Mouse (Mus musculus) urinary bladder, adult 2 months (tissue): ENCODE data around the gene Slc7a8. TPM values are rescaled to one million over a fixed set of nuclear protein-coding genes. Genes with fewer than 3 reads are reported as not detected.
A peak's percentile ranks its signal among the peaks of the same experiment; 100 is the strongest.

ENCODE experiments used
- DNase-seq: peaks from one replicate; pipeline ENCODE4 v3.0.0; 2022; ENCODE audit warnings: low spot score
- polyA plus RNA-seq: library from polyadenylated mRNA; depleted of rRNA; stranded (reverse); fragments of >200 nt; gene quantifications from 2 replicates; pipeline ENCODE4 v1.2.3, GENCODE M21; 2012; rRNA removed

Slc7a8 gene
- polyA plus RNA-seq, 1 experiment, result 20.0 TPM

GRCm38 (mm10) chr14:54701298-54701697 lies 80.4 kb downstream of the Slc7a8 start:
- DNase-seq, result peak; percentile 55

- no peak for DNase-seq
Observed at GRCm38 (mm10) chr14:54699586-54699985, 82.2 kb downstream of the Slc7a8 start.

- DNase-seq, result no peak
Observed at GRCm38 (mm10) chr14:54698733-54699132, 83.0 kb downstream of the Slc7a8 start, which contains the start of gene Gm29776. Gm29776 (minus strand) TSS chr14:54698833.

- no peak for DNase-seq
Observed at GRCm38 (mm10) chr14:54696752-54697151, 85.0 kb downstream of the Slc7a8 start.

- no peak for DNase-seq
Observed at GRCm38 (mm10) chr14:54695042-54695441, 86.7 kb downstream of the Slc7a8 start.

GRCm38 (mm10) chr14:54687251-54687650 lies 94.5 kb downstream of the Slc7a8 start:
- no peak for DNase-seq

- peak; percentile 100 for DNase-seq
Observed at GRCm38 (mm10) chr14:54686522-54687143, 95.1 kb downstream of the Slc7a8 start, which contains the start of gene Acin1. Acin1 (minus strand) TSS chr14:54686931.

GRCm38 (mm10) chr14:54686063-54686521 lies 95.7 kb downstream of the Slc7a8 start, which contains the start of gene 1700123O20Rik:
1700123O20Rik (plus strand) TSS chr14:54686216.
- DNase-seq, result no peak

GRCm38 (mm10) chr14:54685471-54685870 lies 96.3 kb downstream of the Slc7a8 start:
- no peak for DNase-seq

- no peak for DNase-seq
Observed at GRCm38 (mm10) chr14:54682396-54682795, 99.3 kb downstream of the Slc7a8 start.

GRCm38 (mm10) chr14:54678657-54679304 lies 103.0 kb downstream of the Slc7a8 start:
- DNase-seq, result no peak

GRCm38 (mm10) chr14:54676290-54676689 lies 105.5 kb downstream of the Slc7a8 start:
- DNase-seq, result no peak

GRCm38 (mm10) chr14:54674317-54674716 lies 107.4 kb downstream of the Slc7a8 start:
- DNase-seq, result no peak

Other genes with a start within 250 kb of the Slc7a8 start
- gene Haus4, start 227.3 kb downstream of the Slc7a8 start, polyA plus RNA-seq, result 14.1 and 14.2 TPM in 2 replicates
- 38.5 and 43.1 TPM in 2 replicates for gene Ajuba, start 204.4 kb downstream of the Slc7a8 start, polyA plus RNA-seq
- gene 4931414P19Rik, start 176.0 kb downstream of the Slc7a8 start, polyA plus RNA-seq, result 9.0 and 9.4 TPM in 2 replicates
- 146 and 179 TPM in 2 replicates for gene Psmb5, start 163.9 kb downstream of the Slc7a8 start, polyA plus RNA-seq
- gene Psmb11, start 160.5 kb downstream of the Slc7a8 start, polyA plus RNA-seq, result not detected in 2 replicates
- gene Gm17606, start 141.0 kb downstream of the Slc7a8 start, polyA plus RNA-seq, result not detected in 2 replicates
- 1.5 and 1.6 TPM in 2 replicates for gene Cdh24, start 140.6 kb downstream of the Slc7a8 start, polyA plus RNA-seq
- gene 1700123O20Rik, start 95.7 kb downstream of the Slc7a8 start, polyA plus RNA-seq, result 55.7 and 64.4 TPM in 2 replicates
- gene Acin1, start 95.0 kb downstream of the Slc7a8 start, polyA plus RNA-seq, result 129 and 169 TPM in 2 replicates
- 0.06 and 0.14 TPM in 2 replicates for gene Gm29776, start 83.1 kb downstream of the Slc7a8 start, polyA plus RNA-seq
- gene Cebpe, start 69.8 kb downstream of the Slc7a8 start, polyA plus RNA-seq, result 0.40 and 0.47 TPM in 2 replicates
- 0.06 and 0.08 TPM in 2 replicates for gene Rnf212b, start 32.2 kb upstream of the Slc7a8 start, polyA plus RNA-seq
- gene Homez, start 89.0 kb upstream of the Slc7a8 start, polyA plus RNA-seq, result 5.0 and 6.4 TPM in 2 replicates
- 9.4 and 13.5 TPM in 2 replicates for gene Ppp1r3e, start 95.6 kb upstream of the Slc7a8 start, polyA plus RNA-seq
- 63.7 and 76.7 TPM in 2 replicates for gene Bcl2l2, start 101.4 kb upstream of the Slc7a8 start, polyA plus RNA-seq
- gene Gm20521, start 101.5 kb upstream of the Slc7a8 start, polyA plus RNA-seq, result 0.28 and 0.40 TPM in 2 replicates
- 278 and 430 TPM in 2 replicates for gene Pabpn1, start 110.6 kb upstream of the Slc7a8 start, polyA plus RNA-seq
- gene Slc22a17, start 131.2 kb upstream of the Slc7a8 start, polyA plus RNA-seq, result 102 and 148 TPM in 2 replicates
- gene Efs, start 144.2 kb upstream of the Slc7a8 start, polyA plus RNA-seq, result 46.6 and 52.9 TPM in 2 replicates
- 0.07 and 0.09 TPM in 2 replicates for gene Il25, start 150.7 kb upstream of the Slc7a8 start, polyA plus RNA-seq
- 4.2 and 5.1 TPM in 2 replicates for gene Cmtm5, start 154.3 kb upstream of the Slc7a8 start, polyA plus RNA-seq
- 0.15 and 0.22 TPM in 2 replicates for gene Myh6, start 185.0 kb upstream of the Slc7a8 start, polyA plus RNA-seq
- not detected in 2 replicates for gene Gm17428, start 195.0 kb upstream of the Slc7a8 start, polyA plus RNA-seq
- 0.26 and 0.47 TPM in 2 replicates for gene Myh7, start 212.7 kb upstream of the Slc7a8 start, polyA plus RNA-seq
- 53.7 and 65.8 TPM in 2 replicates for gene Ngdn, start 233.5 kb upstream of the Slc7a8 start, polyA plus RNA-seq